Mouse (Mus musculus) heart, embryonic 14.5 days (tissue): ENCODE results near the gene Samd14. TPM values are rescaled to one million over a fixed set of nuclear protein-coding genes. Genes with fewer than 3 reads are reported as not detected.

ENCODE experiments used
- polyA plus RNA-seq: library from polyadenylated mRNA; unstranded; fragments of >200 nt; fragmentation: Nextera tagmentation; extraction: Ambion mirVana; gene quantifications from 2 replicates; pipeline ENCODE4 v1.2.1, GENCODE M21; 2014

Gene Samd14
- polyA plus RNA-seq, 1 experiment from 2014 or later = 10.1 TPM

Other genes starting within 250 kb of the Samd14 start
- gene Tmem92, start 227.2 kb upstream of the Samd14 start, polyA plus RNA-seq = not detected in 2 replicates
- gene Col1a1, start 73.7 kb upstream of the Samd14 start, polyA plus RNA-seq = 447 and 511 TPM in 2 replicates
- gene Hils1, start 42.3 kb upstream of the Samd14 start, polyA plus RNA-seq = 0.24 TPM in 2 replicates
- gene Sgca, start 33.6 kb upstream of the Samd14 start, polyA plus RNA-seq = 34.6 and 36.7 TPM in 2 replicates
- gene Ppp1r9b, start 18.8 kb upstream of the Samd14 start, polyA plus RNA-seq = 8.1 and 8.6 TPM in 2 replicates
- 112 and 113 TPM in 2 replicates for gene Pdk2, start 31.5 kb downstream of the Samd14 start, polyA plus RNA-seq
- 9.4 TPM in 2 replicates for gene Itga3, start 66.9 kb downstream of the Samd14 start, polyA plus RNA-seq
- not detected in 2 replicates for gene Dlx3, start 110.2 kb downstream of the Samd14 start, polyA plus RNA-seq
- gene Dlx4, start 136.4 kb downstream of the Samd14 start, polyA plus RNA-seq = not detected in 2 replicates